In genomic region chr17:33526506-33526905, GRCm38 (mm10) we compare ENCODE assay signal across 7 mouse cellular contexts. TPM values are rescaled to one million over a fixed set of nuclear protein-coding genes. Genes with fewer than 3 reads are reported as not detected.
DNase-seq lines count a peak whose midpoint lies in the region; ATAC-seq and TF ChIP-seq lines count a peak whose summit lies in the region.

No protein-coding gene starts in this region.

- H3K27ac ChIP-seq in testis, adult 2 months (ENCODE audit: control insufficient read depth, insufficient read depth, low read depth, low read length) = peak overlapping the region; percentile 41
- H3K27ac ChIP-seq in hindbrain, embryonic 14.5 days = no peak overlapping the region

- 77% methylated on average over 3 of the region's 3 CpGs for WGBS in hindbrain, embryonic 14.5 days

- no peak overlapping the region for H3K4me3 ChIP-seq in testis, adult 2 months (ENCODE audit: control insufficient read depth, low read depth, low read length)
- H3K4me3 ChIP-seq in hindbrain, embryonic 14.5 days (replicated peaks; ENCODE audit: low read length) = no peak overlapping the region

- no peaks in the 10 kb centered on the region for H3K27me3 ChIP-seq in testis, adult 2 months (ENCODE audit: control insufficient read depth, insufficient read depth, low read length)
- no peaks in the 10 kb centered on the region for H3K27me3 ChIP-seq in hindbrain, embryonic 14.5 days (ENCODE audit: control insufficient read depth, insufficient read depth, low read length)

- H3K9me3 ChIP-seq in hindbrain, embryonic 14.5 days (ENCODE audit: control insufficient read depth, low read length) = no peaks in the 10 kb centered on the region

- no peaks in the 10 kb centered on the region for H3K36me3 ChIP-seq in testis, adult 2 months (ENCODE audit: control insufficient read depth, insufficient read depth, low read length)
- H3K36me3 ChIP-seq in hindbrain, embryonic 14.5 days (replicated peaks; ENCODE audit: control insufficient read depth, insufficient read depth) = peaks cover 33% of the 10 kb centered on the region

- no peak overlapping the region for H3K9ac ChIP-seq in hindbrain, embryonic 14.5 days

- no peak overlapping the region for H3K4me2 ChIP-seq in hindbrain, embryonic 14.5 days (replicated peaks)

- no peak for DNase-seq in testis, postnatal 10 days (ENCODE audit: low spot score)
- peak; percentile 72 for DNase-seq in heart, adult 8-10 months (ENCODE audit: low spot score)
- DNase-seq in kidney, postnatal 36 days = peak; percentile 18 to 36
- no peak for DNase-seq in embryo, embryonic 10 days (ENCODE audit: low spot score)
- DNase-seq in hindbrain, embryonic 14.5 days (ENCODE audit: low spot score) = no peak
- DNase-seq in cerebellum, postnatal 36 days = no peak

- no peak for TF ChIP-seq CTCF in testis, adult 2 months (IDR thresholded peaks at IDR 0.05; ENCODE audit: control insufficient read depth, insufficient read depth, insufficient replicate concordance, low read depth, low read length)

- ATAC-seq in hindbrain, embryonic 14.5 days (ENCODE audit: low FRiP score) = no peak

- no peaks in the 10 kb centered on the region for H3K4me1 ChIP-seq in testis, adult 2 months (ENCODE audit: control insufficient read depth, insufficient read depth, low read length)
- peaks cover 16% of the 10 kb centered on the region for H3K4me1 ChIP-seq in hindbrain, embryonic 14.5 days (replicated peaks; ENCODE audit: control insufficient read depth, insufficient read depth, low read length)

- TF ChIP-seq POLR2A in testis, adult 2 months (IDR thresholded peaks at IDR 0.05; ENCODE audit: control insufficient read depth, low read depth, low read length) = no peak

RNA-seq across cellular contexts. Expression of gene Adamts10, which starts 2.5 kb away (rescaled TPM):
- polyA plus RNA-seq in testis, adult 2 months (2012; rRNA removed) = 7.4 and 7.9 TPM in 2 replicates
- 10 to 100 TPM; 10.9 to 14.0 (median 11.9) TPM for total RNA-seq in heart, adult 8-10 months (2022)
- 47.7 and 59.0 TPM in 2 replicates for polyA plus RNA-seq in hindbrain, embryonic 14.5 days (2014; fragmentation: Nextera tagmentation; extraction: Ambion mirVana)

RNA-seq across cellular contexts. Expression of gene Myo1f, which starts 29.0 kb away (rescaled TPM):
- polyA plus RNA-seq in testis, adult 2 months (2012; rRNA removed) = 0.27 and 0.46 TPM in 2 replicates
- total RNA-seq in heart, adult 8-10 months (2022) = 1 to 10 TPM; 1.2 to 2.7 (median 1.4) TPM
- polyA plus RNA-seq in hindbrain, embryonic 14.5 days (2014; fragmentation: Nextera tagmentation; extraction: Ambion mirVana) = 1.7 and 2.0 TPM in 2 replicates

Comparison
In these comparisons a context has a peak if more than half of its experiments do, and no peak if none do; other contexts are left out.
1. DNase-seq: peak in heart, adult 8-10 months (single experiment) and kidney, postnatal 36 days (2 of 2); none in testis, postnatal 10 days (single experiment), embryo, embryonic 10 days (single experiment), hindbrain, embryonic 14.5 days (single experiment) and cerebellum, postnatal 36 days (0 of 2).